Mouse (Mus musculus) MEL (cell line): ENCODE data around the gene Nrxn3.

Experiments
- BHLHE40 ChIP-seq: IDR thresholded peaks from 2 replicates; pipeline ENCODE4 v1.6.1; 2012; ENCODE audit warnings: low read depth, mild to moderate bottlenecking, inconsistent platforms, low read length, improper control_type of control experiment, borderline replicate concordance
- CHD2 ChIP-seq: IDR thresholded peaks from 2 replicates; pipeline ENCODE4 v1.6.1; 2011; ENCODE audit warnings: low read length, improper control_type of control experiment
- CTCF ChIP-seq, 3 experiments: IDR thresholded peaks in 2 of 3; conservative IDR thresholded peaks in 1 of 3; 2 replicates each; pipeline ENCODE4 v1.5.1; 2011 to 2012; ENCODE audit warnings: low read length in 3 of 3, low read depth in 2 of 3, mild to moderate bottlenecking in 2 of 3, improper control_type of control experiment in 1 of 3, inconsistent platforms in 1 of 3, mixed read lengths in 1 of 3, moderate library complexity in 1 of 3; ENCODE audit not compliant: control insufficient read depth in 1 of 3, insufficient read depth in 1 of 3, poor library complexity in 1 of 3, severe bottlenecking in 1 of 3
- EP300 ChIP-seq, 2 experiments: IDR thresholded peaks; 2 replicates each; pipeline ENCODE4 v1.6.1; 2011; ENCODE audit warnings: improper control_type of control experiment in 2 of 2, low read length in 2 of 2, low read depth in 1 of 2, mild to moderate bottlenecking in 1 of 2
- GABPA ChIP-seq: IDR thresholded peaks from 2 replicates; pipeline ENCODE4 v1.6.1; 2012; ENCODE audit warnings: low read depth, mild to moderate bottlenecking, inconsistent platforms, low read length, improper control_type of control experiment, moderate library complexity
- GATA1 ChIP-seq: IDR thresholded peaks from 2 replicates; pipeline ENCODE4 v1.6.1; 2011; ENCODE audit warnings: low read depth, low read length, improper control_type of control experiment
- MAX ChIP-seq: IDR thresholded peaks from 2 replicates; pipeline ENCODE4 v1.6.1; 2011; ENCODE audit warnings: low read length, improper control_type of control experiment
- NELFE ChIP-seq: IDR thresholded peaks from 2 replicates; pipeline ENCODE4 v1.6.1; 2011; ENCODE audit warnings: low read depth, low read length, improper control_type of control experiment
- POLR2A ChIP-seq, 2 experiments: IDR thresholded peaks; 2 replicates each; pipeline ENCODE4 v1.6.1; 2011 to 2012; ENCODE audit warnings: low read length in 2 of 2, mild to moderate bottlenecking in 2 of 2, control low read depth in 1 of 2, improper control_type of control experiment in 1 of 2, low read depth in 1 of 2, moderate library complexity in 1 of 2; ENCODE audit not compliant: control insufficient read depth in 1 of 2, insufficient read depth in 1 of 2, poor library complexity in 1 of 2
- TAL1 ChIP-seq: IDR thresholded peaks from 2 replicates; pipeline ENCODE4 v1.6.1; 2012; ENCODE audit warnings: mild to moderate bottlenecking, inconsistent platforms, low read length, moderate library complexity, mixed read lengths
- TBP ChIP-seq: IDR thresholded peaks from 2 replicates; pipeline ENCODE4 v1.8.0; 2011; ENCODE audit warnings: low read depth, low read length, improper control_type of control experiment
- TCF12 ChIP-seq: IDR thresholded peaks from 2 replicates; pipeline ENCODE4 v1.6.1; 2014; ENCODE audit warnings: low read depth, mild to moderate bottlenecking, inconsistent platforms, low read length, improper control_type of control experiment, moderate library complexity

GRCm38 (mm10) chr12:89830350-89830749 is 1107.7 kb downstream of the Nrxn3 start:
- TF ChIP-seq EP300 (IDR thresholded peaks at IDR 0.05; ENCODE audit: low read depth in 1 of 2, low read length in 2 of 2) = no peak
- TF ChIP-seq CTCF (IDR thresholded peaks at IDR 0.05 in 2 of 3, conservative IDR thresholded peaks at IDR 0.05 in 1 of 3; ENCODE audit: control insufficient read depth in 1 of 3, insufficient read depth in 1 of 3, low read depth in 2 of 3, low read length in 3 of 3, poor library complexity in 1 of 3, severe bottlenecking in 1 of 3) = no peak
- no peak for TF ChIP-seq POLR2A (IDR thresholded peaks at IDR 0.05; ENCODE audit: control insufficient read depth in 1 of 2, insufficient read depth in 1 of 2, low read depth in 1 of 2, low read length in 2 of 2, poor library complexity in 1 of 2)
- no peak for TF ChIP-seq GATA1
- no peak for TF ChIP-seq GABPA
- no peak for TF ChIP-seq TAL1
- no peak for TF ChIP-seq TBP
- no peak for TF ChIP-seq BHLHE40
- no peak for TF ChIP-seq CHD2
- no peak for TF ChIP-seq NELFE
- no peak for TF ChIP-seq TCF12
- no peak for TF ChIP-seq MAX
